Mouse (Mus musculus) neural tube, embryonic 11.5 days (tissue): ENCODE results near the gene Ceacam16. TPM values are rescaled to one million over a fixed set of nuclear protein-coding genes. Genes with fewer than 3 reads are reported as not detected.

Experiments
- ATAC-seq: fragments of 200-750 bp; cut with Nextera tagmentation; 2 replicates; pipeline ENCODE4 v1.8.0; 2017; ENCODE audit warnings: moderate number of reproducible peaks, mild to moderate bottlenecking, moderate TSS enrichment, moderate library complexity; ENCODE audit not compliant: insufficient read depth, low FRiP score, low TSS enrichment
- DNase-seq: peaks from one replicate; pipeline ENCODE4 v3.0.0-alpha.2; 2015; ENCODE audit warnings: low spot score
- H3K27ac ChIP-seq: fragments of 300-500 bp; sonication (generic); 2 replicates; pipeline ENCODE4 v1.5.1; 2014; ENCODE audit warnings: low read depth, mild to moderate bottlenecking, low read length
- H3K27me3 ChIP-seq: fragments of 300-500 bp; sonication (generic); 2 replicates; pipeline ENCODE4 v1.6.1; 2014; ENCODE audit warnings: mild to moderate bottlenecking, low read length, mixed read lengths; ENCODE audit not compliant: control insufficient read depth, insufficient read depth
- H3K36me3 ChIP-seq: fragments of 300-500 bp; sonication (generic); 2 replicates; pipeline ENCODE4 v1.6.1; 2014; ENCODE audit warnings: mild to moderate bottlenecking, low read length, moderate library complexity, mixed read lengths; ENCODE audit not compliant: control insufficient read depth, insufficient read depth
- H3K4me1 ChIP-seq: fragments of 300-500 bp; sonication (generic); 2 replicates; pipeline ENCODE4 v1.6.1; 2014; ENCODE audit warnings: low read length, mixed read lengths; ENCODE audit not compliant: control insufficient read depth, insufficient read depth
- H3K4me2 ChIP-seq: fragments of 300-500 bp; sonication (generic); 2 replicates; pipeline ENCODE4 v1.6.1; 2014; ENCODE audit warnings: low read depth, mild to moderate bottlenecking, moderate library complexity
- H3K4me3 ChIP-seq: fragments of 300-500 bp; sonication (generic); 2 replicates; pipeline ENCODE4 v1.5.1; 2014; ENCODE audit warnings: low read depth, low read length
- H3K9ac ChIP-seq: fragments of 300-500 bp; sonication (generic); 2 replicates; pipeline ENCODE4 v1.6.1; 2014; ENCODE audit warnings: mild to moderate bottlenecking, low read length
- H3K9me3 ChIP-seq: fragments of 300-500 bp; sonication (generic); 2 replicates; pipeline ENCODE4 v1.6.1; 2016; ENCODE audit warnings: low read length; ENCODE audit not compliant: control insufficient read depth
- WGBS: fragments of 180-500 bp; shearing (Covaris S2); extraction: QIAGEN DNeasy Blood & Tissue Kit; methylation state at CpG from one replicate; pipeline ENCODE4 v1.1.7; 2014; 5-methylcytosine and 5-hydroxymethylcytosine counted together
- polyA plus RNA-seq: library from polyadenylated mRNA; unstranded; fragments of >200 nt; fragmentation: Nextera tagmentation; extraction: Ambion mirVana; gene quantifications from 2 replicates; pipeline ENCODE4 v1.2.1, GENCODE M21; 2014

Ceacam16 gene
- polyA plus RNA-seq, 1 experiment from 2014 or later: not detected

GRCm38 (mm10) chr7:19822604-19823058, 38.5 kb downstream of the Ceacam16 start, which contains the start of gene Bcl3:
Gene Bcl3, minus strand, starts transcription at chr7:19822770.
- H3K4me3 ChIP-seq: peak within 1 kb of the TSS; percentile 24
- peaks cover 4% of the 10 kb centered on the region; the same call in 1 of the 2 replicates for H3K9me3 ChIP-seq
- H3K4me2 ChIP-seq: peak within 1 kb of the TSS; percentile 54
- peaks cover 7% of the 10 kb centered on the region; the same call in 1 of the 2 replicates for H3K4me1 ChIP-seq
- H3K36me3 ChIP-seq: no peaks in the 10 kb centered on the region
- DNase-seq: no peak
- H3K27ac ChIP-seq: no peak within 1 kb of the TSS
- WGBS: 2% methylated on average over 28 of the region's 42 CpGs
- peak within 1 kb of the TSS; percentile 44 for H3K9ac ChIP-seq
- ATAC-seq: no peak
- peaks cover 35% of the 10 kb centered on the region for H3K27me3 ChIP-seq

- H3K27ac ChIP-seq: no peak overlapping the region
- H3K4me2 ChIP-seq: peak overlapping the region; percentile 54
- ATAC-seq: no peak
- peak overlapping the region; percentile 44 for H3K9ac ChIP-seq
- H3K27me3 ChIP-seq: peaks cover 36% of the 10 kb centered on the region
- H3K4me3 ChIP-seq: peak overlapping the region; percentile 24
- DNase-seq: no peak
- whole genome bisulfite sequencing: 4% methylated on average over 20 of the region's 20 CpGs
- peaks cover 10% of the 10 kb centered on the region; the same call in 1 of the 2 replicates for H3K4me1 ChIP-seq
- H3K36me3 ChIP-seq: no peaks in the 10 kb centered on the region
- peaks cover 4% of the 10 kb centered on the region; the same call in 1 of the 2 replicates for H3K9me3 ChIP-seq
Measured at GRCm38 (mm10) chr7:19822193-19822592, 38.9 kb downstream of the Ceacam16 start.

GRCm38 (mm10) chr7:19821633-19822032, 39.5 kb downstream of the Ceacam16 start:
- H3K27me3 ChIP-seq: peaks cover 40% of the 10 kb centered on the region
- ATAC-seq: no peak
- H3K4me1 ChIP-seq: peaks cover 12% of the 10 kb centered on the region; the same call in 1 of the 2 replicates
- no peak overlapping the region for H3K4me3 ChIP-seq
- WGBS: 56% methylated on average over 7 of the region's 7 CpGs
- no peak for DNase-seq
- H3K9me3 ChIP-seq: peaks cover 4% of the 10 kb centered on the region; the same call in 1 of the 2 replicates
- no peak overlapping the region for H3K9ac ChIP-seq
- no peak overlapping the region for H3K27ac ChIP-seq
- H3K4me2 ChIP-seq: no peak overlapping the region
- no peaks in the 10 kb centered on the region for H3K36me3 ChIP-seq

GRCm38 (mm10) chr7:19820347-19821048, 40.6 kb downstream of the Ceacam16 start:
- Histone ChIP-seq H3K36me3 (no peaks in the 10 kb centered on the region), H3K27me3 (peaks cover 43% of the 10 kb centered on the region), H3K4me3 (no peak overlapping the region), H3K27ac (no peak overlapping the region), H3K9ac (no peak overlapping the region), H3K9me3 (peaks cover 4% of the 10 kb centered on the region; the same call in 1 of the 2 replicates), H3K4me2 (no peak overlapping the region), H3K4me1 (peaks cover 12% of the 10 kb centered on the region; the same call in 1 of the 2 replicates)
- 72% methylated on average over 3 of the region's 3 CpGs for WGBS
- no peak for ATAC-seq
- DNase-seq: no peak

GRCm38 (mm10) chr7:19818875-19819274, 42.2 kb downstream of the Ceacam16 start:
- DNase-seq (no peak), ATAC-seq (no peak)
- Histone ChIP-seq H3K4me3 (no peak overlapping the region), H3K4me2 (no peak overlapping the region), H3K36me3 (no peaks in the 10 kb centered on the region), H3K27ac (no peak overlapping the region), H3K27me3 (peaks cover 43% of the 10 kb centered on the region), H3K4me1 (peaks cover 10% of the 10 kb centered on the region; the same call in 1 of the 2 replicates), H3K9ac (no peak overlapping the region), H3K9me3 (peaks cover 4% of the 10 kb centered on the region; the same call in 1 of the 2 replicates)
- WGBS: 84% methylated on average over 7 of the region's 7 CpGs

GRCm38 (mm10) chr7:19818440-19818839, 42.7 kb downstream of the Ceacam16 start:
- H3K9me3 ChIP-seq: peaks cover 4% of the 10 kb centered on the region; the same call in 1 of the 2 replicates
- H3K9ac ChIP-seq: no peak overlapping the region
- WGBS: 73% methylated on average over 5 of the region's 5 CpGs
- no peak overlapping the region for H3K4me2 ChIP-seq
- peaks cover 10% of the 10 kb centered on the region; the same call in 1 of the 2 replicates for H3K4me1 ChIP-seq
- DNase-seq: no peak
- ATAC-seq: no peak
- no peak overlapping the region for H3K4me3 ChIP-seq
- H3K27ac ChIP-seq: no peak overlapping the region
- H3K27me3 ChIP-seq: peaks cover 38% of the 10 kb centered on the region
- no peaks in the 10 kb centered on the region for H3K36me3 ChIP-seq

- Histone ChIP-seq H3K9ac (no peak overlapping the region), H3K4me3 (no peak overlapping the region), H3K4me2 (peak overlapping the region; percentile 51), H3K9me3 (peaks cover 4% of the 10 kb centered on the region; the same call in 1 of the 2 replicates), H3K27me3 (peaks cover 33% of the 10 kb centered on the region), H3K27ac (no peak overlapping the region), H3K4me1 (peaks cover 10% of the 10 kb centered on the region; the same call in 1 of the 2 replicates), H3K36me3 (no peaks in the 10 kb centered on the region)
- DNase-seq (peak; percentile 66), ATAC-seq (peak; percentile 62; the same call in 1 of the 2 replicates)
- WGBS: 7% methylated on average over 15 of the region's 15 CpGs
Measured at GRCm38 (mm10) chr7:19817382-19818105, 43.6 kb downstream of the Ceacam16 start.

- Histone ChIP-seq H3K36me3 (no peaks in the 10 kb centered on the region), H3K4me2 (peak overlapping the region; percentile 51), H3K4me1 (0 out of 2 replicates have a peak, but pooled peaks cover 7% of the 10 kb centered on the region), H3K27ac (no peak overlapping the region), H3K4me3 (peak overlapping the region; percentile 31), H3K9ac (peak overlapping the region; percentile 39), H3K27me3 (peaks cover 29% of the 10 kb centered on the region), H3K9me3 (peaks cover 4% of the 10 kb centered on the region; the same call in 1 of the 2 replicates)
- under 1% methylated on average over 24 of the region's 28 CpGs for WGBS
- peak; percentile 79 for DNase-seq
- peak; percentile 49; the same call in 1 of the 2 replicates for ATAC-seq
Measured at GRCm38 (mm10) chr7:19816224-19816771, 44.8 kb downstream of the Ceacam16 start.
